Mouse (Mus musculus) neutrophil, adult 5-6 weeks (primary cell): Measurements from ENCODE around the gene Isoc2a. TPM values are rescaled to one million over a fixed set of nuclear protein-coding genes. Genes with fewer than 3 reads are reported as not detected.

Source experiments
- ATAC-seq: fragments of 151-379, 151-347 bp; 2 replicates; pipeline ENCODE4 v1.8.0; 2017; ENCODE audit warnings: mild to moderate bottlenecking, moderate TSS enrichment; ENCODE audit not compliant: insufficient number of reproducible peaks, poor library complexity, low FRiP score, severe bottlenecking; ENCODE audit errors: extremely low read depth
- total RNA-seq: library from RNA; stranded (forward); fragments of 200-1000 nt; gene quantifications from 2 replicates; pipeline ENCODE4 v1.2.3, GENCODE M21; 2017

Isoc2a gene
- total RNA-seq, 1 experiment from 2014 or later: 4.0 TPM

DNA sequence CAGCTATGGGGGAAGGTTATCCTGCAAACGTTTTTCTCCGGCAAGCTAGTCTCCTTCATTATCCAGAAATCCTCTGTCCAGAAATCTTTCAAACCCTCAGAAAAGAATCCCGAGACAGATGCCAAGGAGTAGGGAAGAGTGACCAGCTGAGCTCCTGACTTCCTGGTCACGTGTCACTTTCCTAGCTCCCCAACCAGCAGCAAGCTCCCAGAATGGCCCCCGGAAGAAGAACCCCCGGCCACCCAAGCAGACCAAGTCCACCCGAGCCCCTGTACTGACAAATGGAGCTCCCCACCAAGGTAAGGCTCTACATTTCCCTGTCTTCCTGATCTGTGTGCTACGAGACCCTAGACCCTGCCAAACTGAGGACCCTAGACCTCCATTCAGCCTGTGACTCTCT lies 50.8 kb downstream of the Isoc2a start:
- ATAC-seq: no peak

DNA sequence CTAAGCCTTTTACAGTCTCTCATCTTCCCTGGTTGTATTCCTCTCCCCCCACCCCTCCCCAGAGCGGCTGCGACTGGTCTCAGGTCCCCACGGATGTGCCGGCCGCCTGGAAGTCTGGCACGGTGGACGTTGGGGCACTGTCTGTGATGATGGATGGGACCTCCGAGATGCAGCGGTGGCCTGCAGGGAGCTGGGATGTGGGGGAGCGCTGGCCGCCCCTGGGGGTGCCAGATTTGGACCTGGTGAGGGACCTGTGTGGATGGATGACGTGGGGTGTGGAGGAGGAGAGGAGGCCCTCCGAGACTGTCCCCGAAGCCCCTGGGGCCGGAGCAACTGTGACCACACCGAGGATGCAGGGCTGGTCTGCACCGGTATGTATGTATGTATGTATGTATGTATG lies 51.4 kb downstream of the Isoc2a start:
- ATAC-seq: no peak

DNA sequence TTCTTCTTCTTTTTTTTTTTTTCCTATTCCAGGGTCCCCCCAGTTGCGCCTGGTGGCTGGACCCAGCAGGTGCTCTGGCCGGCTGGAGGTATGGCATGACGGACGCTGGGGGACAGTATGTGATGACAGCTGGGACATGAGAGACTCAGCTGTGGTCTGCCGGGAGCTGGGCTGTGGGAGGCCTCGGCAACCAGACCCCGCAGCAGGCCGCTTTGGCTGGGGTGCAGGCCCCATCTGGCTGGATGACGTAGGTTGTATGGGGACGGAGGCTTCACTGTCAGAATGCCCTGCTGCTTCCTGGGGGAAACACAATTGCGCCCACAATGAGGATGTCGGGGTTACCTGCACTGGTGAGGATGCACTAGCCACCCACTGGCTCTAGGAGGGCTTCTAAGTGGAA lies 56.1 kb downstream of the Isoc2a start:
- no peak for ATAC-seq

DNA sequence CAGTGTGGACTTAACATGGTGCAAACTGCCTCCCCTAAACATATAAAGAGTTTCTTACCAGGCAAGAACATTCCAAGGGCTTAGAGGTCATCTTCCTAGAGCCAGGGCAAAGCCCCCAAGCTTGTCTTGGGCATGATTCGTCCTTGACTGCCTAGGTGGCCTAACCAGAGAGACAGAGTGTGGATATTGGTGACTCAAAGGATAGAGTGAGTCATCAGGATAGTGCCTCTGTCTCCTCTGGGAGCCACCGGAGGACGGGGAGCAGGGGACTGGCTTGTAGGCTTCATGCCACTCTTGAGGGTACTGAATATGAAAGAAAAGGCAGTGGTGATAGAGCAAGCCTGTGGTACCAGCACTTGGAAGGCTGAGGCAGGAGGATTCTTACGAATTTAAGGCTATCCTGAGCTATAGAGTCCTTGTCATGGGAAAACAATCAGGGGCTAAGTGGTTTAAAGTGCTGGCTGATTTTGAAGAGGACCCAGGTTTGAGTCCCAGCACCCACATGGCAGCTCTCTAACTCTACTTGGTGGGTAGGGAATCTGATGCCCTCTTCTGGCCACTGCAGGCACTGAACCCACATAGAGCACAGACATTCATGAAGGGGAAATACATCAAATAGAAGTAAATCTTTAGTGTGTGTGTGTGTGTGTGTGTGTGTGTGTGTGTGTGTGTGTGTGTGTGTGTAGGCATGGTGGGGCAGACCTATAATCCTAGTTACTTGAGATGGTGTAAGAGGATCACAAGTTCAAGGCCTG lies 57.4 kb downstream of the Isoc2a start:
- ATAC-seq: no peak

DNA sequence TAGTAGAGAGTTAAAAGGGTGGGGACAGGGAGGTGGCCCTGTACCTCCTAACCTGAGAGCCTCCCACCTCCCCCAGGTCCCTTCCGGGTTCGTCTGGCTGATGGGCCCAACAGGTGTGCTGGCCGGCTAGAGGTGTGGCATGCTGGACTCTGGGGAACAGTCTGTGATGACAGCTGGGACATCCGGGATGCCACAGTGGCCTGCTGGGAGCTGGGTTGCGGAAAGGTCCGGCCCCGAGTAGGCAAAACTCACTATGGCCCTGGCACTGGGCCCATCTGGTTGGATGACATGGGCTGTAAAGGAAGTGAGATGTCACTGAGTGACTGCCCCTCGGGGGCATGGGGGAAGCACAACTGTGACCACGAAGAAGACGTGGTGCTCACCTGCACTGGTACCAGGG lies 59.9 kb downstream of the Isoc2a start:
- no peak for ATAC-seq

DNA sequence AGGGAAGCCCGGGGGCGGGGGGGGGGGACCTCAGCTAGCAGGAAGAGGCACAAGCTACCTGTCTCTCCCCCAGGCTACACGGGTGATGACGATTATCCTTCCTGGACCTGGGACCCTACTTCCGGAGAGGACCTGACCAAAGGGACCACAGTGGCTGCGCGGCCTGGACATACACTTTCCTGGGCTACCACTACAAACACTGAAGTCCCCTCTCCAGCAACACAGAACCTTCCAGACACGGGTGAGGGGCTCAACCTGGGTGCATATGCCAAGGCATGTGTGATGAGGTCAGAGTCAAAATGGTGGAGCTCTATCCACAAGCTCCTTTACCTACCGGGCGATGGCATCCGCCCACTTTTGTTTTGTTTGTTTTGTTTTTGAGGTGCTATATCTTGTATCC lies 60.4 kb downstream of the Isoc2a start:
- ATAC-seq: no peak

DNA sequence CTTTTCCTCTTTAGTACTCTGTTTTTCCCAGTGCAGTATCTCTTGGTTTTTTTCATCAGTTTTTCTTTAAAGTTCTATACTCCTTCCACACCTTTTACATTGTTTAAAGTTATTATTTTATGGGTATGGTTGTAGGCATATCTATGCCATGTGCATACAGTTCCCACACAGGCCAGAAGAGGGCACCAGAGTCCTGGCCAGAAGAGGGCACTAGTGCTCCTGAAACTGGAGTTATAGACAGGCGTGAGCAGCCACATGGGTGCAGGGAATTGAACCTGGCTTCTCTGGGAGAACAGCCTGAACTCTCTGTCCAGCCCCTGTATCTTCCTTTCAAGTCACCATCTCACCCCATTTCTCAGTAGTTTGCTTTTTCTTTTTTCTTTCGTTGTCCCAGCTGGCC lies 61.5 kb downstream of the Isoc2a start:
- peak; percentile 49 for ATAC-seq

DNA sequence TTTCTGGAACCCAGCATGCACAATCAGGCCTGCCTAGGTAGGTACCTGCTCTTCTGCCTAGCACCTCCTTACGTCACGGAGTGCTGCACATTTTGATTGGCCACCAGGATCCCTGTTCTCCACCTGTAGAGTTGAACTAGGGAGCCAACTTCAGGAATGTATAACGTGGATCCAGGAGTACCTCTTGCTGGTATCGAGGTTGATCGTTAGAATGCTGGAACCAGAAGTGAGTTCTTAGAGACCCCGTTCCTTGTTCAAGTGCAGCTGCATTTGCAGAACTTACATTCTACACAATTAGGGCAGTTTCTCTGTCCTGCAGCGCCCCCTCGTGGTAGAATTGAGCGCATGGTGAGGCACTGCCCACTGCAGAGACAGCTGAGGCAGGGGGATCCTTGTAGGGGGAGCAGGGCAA lies 63.1 kb downstream of the Isoc2a start:
- peak; percentile 47 for ATAC-seq

DNA sequence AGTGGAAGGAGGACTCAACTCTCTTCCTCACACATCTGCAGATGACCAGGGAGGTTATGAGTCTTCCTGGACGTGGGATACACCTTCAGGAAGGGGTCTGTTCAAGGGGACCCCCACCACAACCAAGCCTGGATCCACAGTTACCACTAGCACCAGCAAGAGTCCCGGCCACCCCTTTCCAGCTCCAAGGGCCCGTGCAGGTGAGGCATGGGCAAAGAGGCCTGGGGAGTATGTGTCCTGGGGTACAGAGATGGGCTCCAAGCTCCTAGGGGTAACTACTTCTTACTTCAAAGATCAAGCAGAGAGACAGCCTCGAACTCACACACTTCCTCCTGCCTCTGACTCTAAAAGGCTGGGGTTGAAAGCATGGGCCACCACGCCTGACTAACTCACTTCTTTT lies 65.7 kb downstream of the Isoc2a start:
- ATAC-seq: no peak

DNA sequence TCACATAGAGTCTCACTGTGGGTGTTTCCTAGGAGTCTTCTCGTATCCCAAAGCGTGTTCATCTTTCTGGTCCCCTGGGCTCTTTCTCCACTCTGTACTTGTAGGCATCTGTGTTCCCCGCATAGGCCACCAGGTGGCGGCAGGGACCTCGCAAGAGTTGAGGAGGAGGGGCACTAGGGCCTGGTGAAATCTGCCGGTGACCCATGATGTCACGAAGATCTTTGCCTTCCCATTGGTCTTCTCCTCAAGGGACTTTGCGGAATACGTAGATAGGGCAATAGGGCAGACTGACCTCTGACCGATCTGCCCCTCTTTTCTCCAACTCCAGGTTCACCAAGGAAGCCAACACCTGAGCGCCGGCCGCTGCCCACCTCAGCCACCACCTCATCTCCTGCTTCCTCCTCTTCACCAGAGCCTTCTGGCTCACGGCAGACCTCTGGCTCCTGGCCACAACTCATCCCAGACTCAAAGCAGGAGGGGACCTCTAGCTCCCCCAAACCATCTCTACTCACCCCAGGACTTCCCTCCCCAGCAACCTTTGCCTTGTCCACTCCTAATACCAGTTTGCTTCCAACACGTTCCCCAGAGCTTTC lies 66.4 kb downstream of the Isoc2a start:
- peak; percentile 92 for ATAC-seq

Other genes with a start within 250 kb of the Isoc2a start
- gene Tmem86b, start 245.7 kb upstream of the Isoc2a start, total RNA-seq: 44.9 and 56.3 TPM in 2 replicates
- 163 and 174 TPM in 2 replicates for gene Ppp6r1, start 218.1 kb upstream of the Isoc2a start, total RNA-seq
- 10.5 and 17.3 TPM in 2 replicates for gene Hspbp1, start 192.1 kb upstream of the Isoc2a start, total RNA-seq
- not detected in 2 replicates for gene Brsk1, start 186.5 kb upstream of the Isoc2a start, total RNA-seq
- 0.35 and 0.37 TPM in 2 replicates for gene Tmem150b, start 151.9 kb upstream of the Isoc2a start, total RNA-seq
- 77.0 and 85.7 TPM in 2 replicates for gene Kmt5c, start 137.0 kb upstream of the Isoc2a start, total RNA-seq
- gene Cox6b2, start 124.1 kb upstream of the Isoc2a start, total RNA-seq: not detected in 2 replicates
- gene Fam71e2, start 105.9 kb upstream of the Isoc2a start, total RNA-seq: not detected in 2 replicates
- not detected in 2 replicates for gene Il11, start 94.3 kb upstream of the Isoc2a start, total RNA-seq
- gene Tmem190, start 94.2 kb upstream of the Isoc2a start, total RNA-seq: not detected in 2 replicates
- 1.1 and 2.2 TPM in 2 replicates for gene Tmem238, start 87.5 kb upstream of the Isoc2a start, total RNA-seq
- gene Rpl28, start 84.3 kb upstream of the Isoc2a start, total RNA-seq: 325 and 398 TPM in 2 replicates
- gene Ube2s, start 64.6 kb upstream of the Isoc2a start, total RNA-seq: 94.5 and 103 TPM in 2 replicates
- not detected in 2 replicates for gene Shisa7, start 32.5 kb upstream of the Isoc2a start, total RNA-seq
- gene Isoc2b, start 6.9 kb upstream of the Isoc2a start, total RNA-seq: 11.3 and 12.2 TPM in 2 replicates
- gene Gm36210, start 29.4 kb downstream of the Isoc2a start, total RNA-seq: not detected in 2 replicates
- 6.0 and 7.2 TPM in 2 replicates for gene Zfp628, start 38.1 kb downstream of the Isoc2a start, total RNA-seq
- 1.2 and 2.2 TPM in 2 replicates for gene Nat14, start 44.9 kb downstream of the Isoc2a start, total RNA-seq
- gene Ssc5d, start 48.6 kb downstream of the Isoc2a start, total RNA-seq: 0.47 and 1.4 TPM in 2 replicates
- gene Sbk2, start 87.3 kb downstream of the Isoc2a start, total RNA-seq: not detected in 2 replicates
- not detected in 2 replicates for gene Sbk3, start 94.0 kb downstream of the Isoc2a start, total RNA-seq
- 4.1 and 4.5 TPM in 2 replicates for gene Zfp579, start 119.0 kb downstream of the Isoc2a start, total RNA-seq
- gene Zfp524, start 137.3 kb downstream of the Isoc2a start, total RNA-seq: 8.8 and 13.7 TPM in 2 replicates
- gene Fiz1, start 137.5 kb downstream of the Isoc2a start, total RNA-seq: 19.8 and 22.2 TPM in 2 replicates
- 1.8 TPM in 1 of 2 replicates, not detected in the other for gene Gm44973, start 138.3 kb downstream of the Isoc2a start, total RNA-seq
- 34.3 and 38.5 TPM in 2 replicates for gene Zfp865, start 143.2 kb downstream of the Isoc2a start, total RNA-seq
- 0.23 TPM in 1 of 2 replicates, not detected in the other for gene Ccdc106, start 143.4 kb downstream of the Isoc2a start, total RNA-seq
- 0.98 and 1.6 TPM in 2 replicates for gene 4632433K11Rik, start 157.0 kb downstream of the Isoc2a start, total RNA-seq
- 2.9 and 3.4 TPM in 2 replicates for gene Zfp784, start 161.3 kb downstream of the Isoc2a start, total RNA-seq
- gene Zfp580, start 174.4 kb downstream of the Isoc2a start, total RNA-seq: 0.93 TPM in 1 of 2 replicates, not detected in the other
- gene U2af2, start 185.0 kb downstream of the Isoc2a start, total RNA-seq: 168 and 188 TPM in 2 replicates
- gene Epn1, start 203.1 kb downstream of the Isoc2a start, total RNA-seq: 118 and 130 TPM in 2 replicates
- not detected in 2 replicates for gene Rfpl4, start 239.8 kb downstream of the Isoc2a start, total RNA-seq
- gene Rasl2-9, start 248.8 kb downstream of the Isoc2a start, total RNA-seq: 0.98 TPM in 1 of 2 replicates, not detected in the other